Mouse (Mus musculus) thymus, postnatal 36 days (tissue): Measurements from ENCODE around the gene Sh3pxd2a.

Experiments
- DNase-seq, 2 experiments: peaks; one replicate each; pipeline ENCODE4 v3.0.0; 2022; ENCODE audit warnings: mixed read lengths in 2 of 2

Gene Sh3pxd2a

DNA sequence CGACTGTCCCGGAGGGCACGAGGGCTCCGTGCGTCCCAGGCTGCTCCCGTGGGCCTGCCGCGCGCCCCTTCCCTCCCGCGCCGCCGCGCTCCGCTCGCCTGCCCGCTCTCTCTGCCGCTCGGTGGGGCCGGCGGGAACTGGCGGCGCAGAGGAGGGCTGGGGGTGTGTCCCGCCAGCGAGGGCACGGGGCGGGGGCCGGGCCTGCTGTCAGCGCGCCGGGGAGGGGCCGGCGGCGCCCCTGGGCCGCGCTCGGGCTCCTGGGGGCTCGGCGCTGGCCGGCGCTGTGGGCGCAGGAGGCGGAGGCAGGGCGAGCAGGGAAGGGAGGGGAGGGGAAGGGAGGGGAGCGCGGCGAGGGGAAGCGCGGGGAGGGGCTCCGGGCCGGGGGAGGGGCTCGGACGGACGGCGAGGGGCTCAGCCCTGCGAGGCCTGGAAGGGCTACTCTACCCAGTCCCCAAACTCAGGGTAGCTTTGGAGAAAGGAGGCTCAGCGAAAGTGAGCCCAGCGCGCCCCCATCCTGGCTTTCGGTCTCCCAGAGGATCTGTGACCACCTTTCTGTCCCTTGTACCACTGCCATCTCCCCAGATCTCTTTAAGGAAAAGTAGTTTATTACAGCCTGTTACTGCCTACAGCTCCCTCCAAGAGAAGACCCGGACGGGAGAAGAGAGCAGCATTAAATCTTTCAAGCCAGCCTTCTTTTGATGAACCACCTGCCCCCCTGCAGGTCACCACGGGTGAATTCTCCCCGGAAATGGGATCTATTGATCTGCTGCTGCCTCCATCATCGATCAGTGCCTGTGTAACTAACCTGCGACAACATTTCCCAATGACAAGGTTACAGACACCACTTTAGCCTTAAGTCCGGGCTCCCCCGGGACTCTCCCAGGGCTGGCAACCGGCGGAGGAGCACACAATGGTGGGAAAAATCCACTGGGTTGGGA, at the start of gene Sh3pxd2a:
Gene Sh3pxd2a (minus strand): TSS at position 98 of the 938 bp plus-strand sequence.
- DNase-seq = peak in 1 of 2 experiments; percentile 77

DNA sequence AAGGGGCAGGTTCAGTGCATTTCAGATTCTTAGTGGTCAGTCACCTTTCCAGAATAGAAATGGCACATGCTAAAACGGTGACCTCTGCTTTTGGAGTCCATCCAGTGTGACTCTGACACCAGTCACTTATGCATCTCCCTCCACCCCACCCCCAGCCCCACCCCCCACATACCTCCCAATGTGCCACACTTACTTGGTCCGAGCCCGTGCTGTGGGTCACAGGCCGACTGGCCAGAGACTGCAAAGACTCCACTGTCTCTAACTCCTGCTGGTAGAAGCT, 49.4 kb upstream of the Sh3pxd2a start:
- DNase-seq = no peak

DNA sequence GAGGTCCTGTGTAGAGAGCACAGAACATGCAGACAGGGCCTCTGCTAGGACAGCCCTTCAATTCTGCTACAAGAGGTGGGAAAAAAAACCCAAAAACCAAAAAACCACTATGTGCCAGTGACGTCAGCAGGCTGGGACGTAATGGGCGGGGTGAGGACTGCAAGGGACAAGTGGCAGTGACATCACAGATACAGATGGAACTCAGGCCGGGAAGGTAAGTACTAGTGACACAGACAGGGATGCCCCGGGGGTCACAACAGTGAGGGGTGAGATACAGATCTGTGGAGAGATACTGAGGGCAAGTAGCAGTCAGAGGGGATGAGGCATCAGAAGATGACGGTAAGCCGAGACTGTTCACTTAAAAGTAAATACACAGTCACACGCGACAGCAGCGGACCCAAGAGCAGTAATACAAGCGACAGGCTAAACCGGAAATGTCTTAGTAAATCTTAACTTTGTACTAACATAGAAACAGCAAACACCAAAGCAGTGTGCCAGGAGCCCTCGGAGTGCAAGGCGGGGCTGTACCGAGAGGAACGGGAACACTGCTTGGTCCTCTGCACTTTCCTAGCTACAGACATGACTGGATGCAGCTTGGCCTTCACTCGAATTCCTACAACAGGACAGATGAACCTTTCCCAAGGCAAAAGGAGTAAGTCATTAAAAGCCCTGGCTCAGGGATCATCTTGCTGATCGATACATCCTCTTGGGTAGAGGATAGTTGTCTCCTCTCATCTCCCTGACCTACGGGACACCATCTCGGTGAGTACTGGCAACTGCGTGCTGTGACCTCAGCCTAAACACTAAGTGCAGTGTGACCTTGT, 48.8 kb upstream of the Sh3pxd2a start:
- DNase-seq = no peak

DNA sequence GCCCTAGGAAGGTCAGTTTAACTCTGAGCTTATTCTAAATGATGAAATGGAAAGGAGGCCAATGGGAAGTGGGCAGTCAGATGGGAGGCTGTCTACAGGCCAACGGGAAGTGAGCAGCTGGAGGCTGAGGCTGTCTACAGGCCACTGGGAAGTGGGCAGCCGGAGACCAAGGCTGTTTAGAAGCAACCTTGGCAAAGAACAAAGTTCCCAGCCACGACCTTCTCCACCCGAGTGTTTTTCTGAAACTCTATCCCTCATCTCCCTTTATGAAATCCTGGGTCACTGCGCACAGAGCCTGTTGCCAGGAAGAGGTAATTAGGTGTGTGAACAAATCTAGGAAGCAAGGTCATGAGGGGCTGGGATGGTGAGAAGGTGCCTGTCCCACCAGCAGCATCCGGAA, 47.8 kb upstream of the Sh3pxd2a start:
- no peak for DNase-seq

DNA sequence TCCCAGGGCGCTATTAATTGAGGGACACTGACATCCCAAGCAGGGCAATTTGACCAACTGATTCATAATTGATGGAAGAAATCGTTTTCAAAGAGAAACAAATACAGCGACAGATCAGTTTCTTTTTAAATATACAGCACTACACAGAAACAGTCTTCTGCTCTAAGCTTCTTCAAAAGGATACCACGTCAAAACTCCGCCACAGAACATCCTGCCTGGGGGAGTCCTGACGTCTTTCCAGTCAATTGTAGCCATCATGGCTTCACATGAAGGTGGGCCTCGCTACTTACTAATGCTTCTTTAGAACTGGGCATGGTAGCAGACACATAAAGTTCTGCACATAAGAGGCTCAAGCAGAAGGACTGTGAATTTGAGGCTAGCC, 47.1 kb upstream of the Sh3pxd2a start:
- peak in 1 of 2 experiments; percentile 45 for DNase-seq

DNA sequence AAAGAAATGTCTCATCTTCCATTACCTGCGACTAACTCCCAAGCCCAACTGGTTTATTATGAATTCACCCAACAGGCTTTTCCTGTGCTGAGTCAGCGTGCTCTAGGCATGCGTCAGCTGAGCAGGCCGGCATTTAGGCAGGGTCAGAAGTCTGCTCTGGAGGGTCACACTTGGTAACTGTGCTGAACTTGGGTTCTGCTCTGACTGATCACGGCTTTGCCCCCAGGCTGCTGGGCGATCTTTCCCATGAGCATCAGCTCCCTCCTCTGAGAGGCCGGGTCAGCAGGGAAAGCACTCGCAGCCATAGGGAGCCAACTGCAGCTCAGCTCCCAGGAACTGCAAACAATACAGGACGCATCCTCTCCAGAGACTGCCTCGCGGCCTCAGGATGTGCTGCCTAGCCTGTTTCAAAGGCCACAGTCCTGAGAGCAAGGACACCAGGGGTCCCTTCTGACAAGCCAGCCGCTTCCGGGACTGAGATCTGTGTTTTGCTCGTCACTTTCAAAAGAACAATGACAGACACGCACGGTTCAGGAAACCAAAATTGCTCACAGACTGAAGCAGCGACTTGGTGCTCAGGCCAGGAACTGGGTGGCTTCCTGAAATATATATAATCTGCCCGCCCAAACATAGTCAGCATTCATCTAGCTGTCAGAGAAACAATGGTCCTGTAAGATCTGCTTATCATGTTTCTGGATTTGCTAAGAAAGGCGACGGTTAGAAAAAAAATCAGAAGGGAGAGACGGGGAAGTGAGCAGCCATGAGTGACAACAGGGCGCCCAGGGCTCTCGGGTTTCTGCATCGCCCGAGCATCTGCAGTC, 46.5 kb upstream of the Sh3pxd2a start:
- DNase-seq = peak; percentile 54 to 68

DNA sequence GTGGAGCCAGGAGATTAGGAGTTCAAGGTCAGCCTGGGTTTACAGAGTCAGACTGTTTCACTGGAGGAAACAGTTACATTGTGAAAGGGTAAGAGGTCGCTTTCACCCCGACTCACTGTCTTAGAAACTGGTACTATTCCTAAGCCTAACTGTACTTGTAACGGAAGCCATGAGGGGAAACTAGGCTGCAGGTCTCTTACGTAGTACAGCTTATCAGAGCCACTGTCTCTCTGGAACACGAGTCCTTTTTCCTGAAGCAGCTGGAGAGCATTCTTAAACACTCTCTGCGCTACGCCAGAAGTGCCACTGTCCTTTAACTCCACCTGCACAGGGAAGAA, 45.9 kb upstream of the Sh3pxd2a start:
- no peak for DNase-seq

DNA sequence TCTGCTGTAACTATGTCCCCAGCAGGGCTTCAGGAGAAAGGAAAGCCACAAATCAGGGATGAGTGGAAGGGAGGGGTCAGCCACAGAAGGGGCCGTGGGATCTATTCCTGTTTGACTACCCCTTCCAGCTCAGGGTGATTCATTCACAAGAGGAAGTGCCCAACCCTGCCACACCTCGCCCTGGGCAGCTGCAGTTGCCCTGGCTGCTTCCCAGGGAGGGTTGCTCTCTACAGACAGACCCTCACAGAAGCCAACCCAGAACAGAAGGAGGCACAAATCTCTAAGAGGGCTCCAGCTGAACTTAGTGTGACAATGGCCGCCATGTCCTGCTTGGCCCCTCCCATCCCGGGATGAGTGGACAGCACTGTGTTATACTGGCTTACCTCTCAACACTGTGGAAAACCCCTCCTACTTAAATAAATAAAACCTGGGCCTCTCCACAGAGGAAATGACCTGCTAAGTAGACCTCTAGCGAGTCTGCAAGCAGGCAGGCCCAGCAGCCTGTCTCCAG, 44.6 kb upstream of the Sh3pxd2a start:
- DNase-seq = no peak

DNA sequence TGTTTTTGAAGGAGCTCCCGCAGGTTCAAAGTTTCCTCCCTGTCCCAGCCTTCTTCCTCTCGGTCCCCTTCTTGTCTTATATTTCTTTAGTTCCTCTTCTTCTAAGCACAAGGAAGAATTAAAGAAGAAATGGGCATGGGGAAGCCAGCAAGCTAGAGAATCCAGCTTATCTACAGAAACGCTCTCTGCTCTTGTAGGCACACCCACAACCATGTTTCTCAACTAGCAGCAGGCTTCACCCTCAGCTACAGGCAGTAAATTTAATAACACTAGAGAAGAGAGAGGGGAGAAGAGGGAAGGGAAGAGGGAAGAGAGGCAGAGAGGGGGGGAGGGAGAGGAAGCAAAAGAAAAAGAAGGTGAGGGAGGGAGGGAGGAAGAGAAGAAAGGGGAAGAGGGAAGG, 44.0 kb upstream of the Sh3pxd2a start:
- DNase-seq = no peak

DNA sequence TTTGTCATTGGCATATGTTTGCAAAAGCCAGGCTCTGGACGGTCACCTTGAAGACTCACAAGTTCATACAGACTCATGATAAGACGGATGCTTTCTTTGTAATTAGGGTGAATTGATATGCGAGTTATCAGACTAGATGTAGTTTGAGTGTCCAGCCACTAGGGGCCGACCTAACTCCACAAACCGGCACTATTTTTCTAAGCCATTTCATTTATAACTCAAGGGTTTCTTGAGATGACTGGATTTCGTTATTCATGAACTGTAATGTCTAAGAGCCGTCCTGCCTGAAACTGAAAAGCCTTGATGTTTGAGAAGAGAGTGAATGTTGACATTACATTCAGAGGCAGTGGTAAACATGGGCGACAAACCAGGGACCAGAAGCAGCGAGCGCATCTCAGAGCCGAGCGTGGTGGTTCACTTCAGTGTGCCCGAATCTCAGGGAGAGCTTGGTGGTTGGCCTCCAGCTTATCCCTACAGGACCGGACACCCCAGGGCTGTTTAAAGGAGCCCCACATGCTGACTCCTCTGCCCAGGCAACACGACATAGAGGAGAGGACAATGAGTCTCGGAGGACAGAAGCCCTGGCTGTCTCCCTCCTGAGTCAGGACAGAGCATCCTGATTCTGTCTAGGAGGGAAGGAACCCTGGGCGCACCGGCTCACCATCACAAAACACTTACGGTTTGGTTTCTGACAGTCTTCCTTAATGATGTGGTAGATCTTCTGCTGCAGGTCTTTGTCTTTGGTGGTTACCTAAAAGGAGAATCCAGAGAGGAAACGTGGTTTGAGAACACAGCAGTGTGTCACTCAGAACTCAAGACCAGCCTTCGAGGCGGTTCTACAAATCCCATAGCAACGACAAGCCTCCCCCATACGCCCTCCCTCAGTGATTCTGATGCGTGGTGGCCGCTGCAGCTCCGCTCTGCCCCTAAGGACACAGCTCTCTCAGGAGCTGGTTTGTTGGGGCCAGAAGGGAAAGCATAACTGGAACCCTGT, 43.2 kb upstream of the Sh3pxd2a start:
- peak; percentile 62 to 73 for DNase-seq

DNA sequence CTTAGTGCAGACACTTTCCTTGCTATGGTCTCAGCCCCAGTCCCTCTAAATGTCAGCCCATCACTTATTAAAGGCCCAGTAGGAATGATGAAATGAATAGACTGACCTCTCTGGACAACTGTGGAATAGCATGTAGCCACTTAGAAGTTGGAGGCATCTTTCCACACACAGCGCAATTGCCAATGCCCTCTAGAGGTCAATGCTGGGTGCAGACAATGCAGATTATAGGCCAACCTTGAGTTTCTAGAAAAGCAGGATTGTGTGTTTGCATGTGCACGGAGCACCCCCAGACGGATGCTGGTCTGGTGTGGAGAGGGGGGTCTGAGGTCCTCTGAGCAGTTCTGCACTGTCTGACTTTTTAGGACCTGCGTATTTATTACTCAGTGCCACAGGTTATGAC, 39.4 kb upstream of the Sh3pxd2a start:
- DNase-seq = no peak

DNA sequence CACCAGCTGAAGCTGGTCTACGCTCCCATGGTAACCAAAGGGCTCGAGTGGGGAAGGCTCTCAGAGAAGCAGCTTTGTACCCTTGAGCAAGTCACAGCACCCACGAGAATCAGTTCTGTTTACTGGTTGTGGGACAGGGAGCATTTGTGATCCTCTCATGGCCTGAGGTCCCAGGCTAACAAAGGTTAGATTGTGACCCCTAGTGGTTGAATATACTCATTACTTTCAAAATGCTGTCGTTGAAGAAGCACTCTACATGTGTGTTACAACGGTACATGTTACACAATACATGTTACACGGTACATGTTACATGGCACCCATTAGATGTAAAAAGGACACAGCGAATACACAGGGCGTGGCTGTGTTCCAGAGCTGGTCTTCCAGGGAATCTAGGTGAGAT, 38.4 kb upstream of the Sh3pxd2a start:
- DNase-seq = no peak

DNA sequence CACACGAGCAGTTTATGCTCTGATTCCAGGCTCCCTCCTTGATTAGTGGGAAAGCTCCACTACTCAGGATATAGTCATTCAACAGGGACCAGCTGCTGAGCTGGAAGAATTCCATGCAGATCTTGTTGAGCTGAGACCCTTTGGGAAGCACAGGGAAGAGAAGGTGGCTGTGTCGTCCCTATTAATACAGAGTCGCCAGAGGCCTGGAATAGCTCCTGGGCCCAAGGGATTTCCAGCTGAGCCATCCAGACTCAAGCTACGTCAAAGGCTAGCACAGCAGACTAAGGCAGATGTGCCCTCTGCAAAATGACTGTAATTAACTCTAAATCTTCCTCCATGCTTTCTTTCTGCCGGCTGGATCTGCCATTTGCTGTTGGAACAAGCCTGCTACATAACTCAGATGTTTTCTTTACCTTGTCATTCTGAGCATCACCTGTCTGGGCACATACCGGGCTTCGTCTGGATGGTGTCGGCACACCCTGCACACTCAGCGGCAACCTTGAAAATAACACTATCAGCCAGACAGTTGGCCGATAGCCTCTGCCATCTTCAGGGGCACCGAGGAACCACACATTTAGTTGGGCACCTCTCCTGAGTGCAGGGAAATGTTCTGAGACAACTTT, 36.3 kb upstream of the Sh3pxd2a start:
- no peak for DNase-seq

DNA sequence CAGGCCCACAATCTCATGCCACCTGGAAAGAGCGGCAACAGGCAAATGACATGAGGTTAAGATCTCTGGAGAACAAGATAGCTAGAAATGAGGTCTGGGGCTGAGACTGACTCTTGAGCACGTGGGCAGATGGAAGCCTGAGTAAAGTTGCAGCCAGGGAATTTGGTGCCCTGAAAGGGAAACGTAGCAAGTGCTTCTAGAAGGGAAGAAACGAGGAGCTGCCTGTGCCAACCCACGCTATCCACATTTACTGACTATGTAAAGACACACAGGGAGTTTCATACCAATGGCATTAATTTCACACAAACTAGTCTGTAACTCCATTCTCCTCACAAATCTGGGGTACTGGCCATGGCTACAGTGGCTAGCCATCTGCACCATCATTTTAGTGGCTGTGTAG, 35.6 kb upstream of the Sh3pxd2a start:
- DNase-seq = no peak

DNA sequence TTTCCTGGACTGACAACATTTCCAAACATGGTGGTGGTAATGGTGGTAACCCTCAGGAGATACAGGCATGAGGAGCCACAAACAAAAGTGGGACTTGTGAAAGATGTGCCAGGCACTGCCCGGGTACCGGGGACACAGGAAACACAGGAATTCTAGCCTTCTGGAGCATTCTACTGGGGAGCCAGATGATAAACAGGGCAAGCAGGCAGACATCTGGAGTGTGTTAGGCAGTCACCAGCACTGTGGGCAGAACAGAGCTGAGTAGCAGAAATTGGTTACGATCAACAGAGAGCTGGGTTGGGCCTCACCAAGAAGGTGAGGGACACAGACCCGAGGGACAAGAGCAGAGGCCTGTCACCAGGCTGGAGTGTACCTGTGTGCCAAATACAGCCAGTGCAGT, 34.7 kb upstream of the Sh3pxd2a start:
- no peak for DNase-seq

DNA sequence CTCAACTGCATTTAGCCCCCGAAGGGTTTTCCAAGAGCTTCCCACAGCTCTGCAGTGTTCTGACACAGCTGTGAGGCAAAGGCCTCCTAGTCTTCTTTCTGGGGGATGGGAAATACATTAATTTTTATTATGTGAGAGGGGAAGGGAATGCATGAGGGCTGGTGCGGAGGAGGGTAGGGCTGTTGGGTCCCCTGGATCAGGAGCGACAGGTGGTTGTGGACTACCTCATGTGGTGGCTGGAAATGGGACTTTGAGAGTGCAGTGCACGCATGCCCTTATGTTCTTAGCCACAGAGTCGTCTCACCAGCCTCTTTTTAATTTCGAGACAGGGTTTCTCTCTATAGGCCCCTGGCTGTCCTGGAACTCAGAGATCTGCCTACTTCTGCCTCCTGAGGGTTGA, 33.5 kb upstream of the Sh3pxd2a start:
- DNase-seq = no peak

DNA sequence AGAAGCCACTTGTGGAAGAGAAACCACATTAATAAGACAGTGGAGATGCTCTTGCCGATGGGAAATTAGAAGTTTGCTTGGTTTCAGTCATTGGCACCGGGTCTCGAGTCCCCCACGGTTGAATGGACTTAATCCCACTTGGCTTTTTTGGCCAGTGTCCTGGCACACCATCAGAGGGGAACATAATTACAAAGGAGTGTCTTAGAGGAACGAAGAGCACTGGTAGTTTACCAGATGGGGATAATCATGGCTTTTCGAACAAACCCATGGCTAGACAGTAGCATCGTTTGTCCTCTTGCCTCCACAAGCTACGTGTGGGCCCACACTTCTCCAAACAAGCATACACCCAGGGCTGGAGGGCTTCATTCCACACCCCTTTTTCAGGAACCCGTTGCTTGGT, 33.1 kb upstream of the Sh3pxd2a start:
- no peak for DNase-seq

DNA sequence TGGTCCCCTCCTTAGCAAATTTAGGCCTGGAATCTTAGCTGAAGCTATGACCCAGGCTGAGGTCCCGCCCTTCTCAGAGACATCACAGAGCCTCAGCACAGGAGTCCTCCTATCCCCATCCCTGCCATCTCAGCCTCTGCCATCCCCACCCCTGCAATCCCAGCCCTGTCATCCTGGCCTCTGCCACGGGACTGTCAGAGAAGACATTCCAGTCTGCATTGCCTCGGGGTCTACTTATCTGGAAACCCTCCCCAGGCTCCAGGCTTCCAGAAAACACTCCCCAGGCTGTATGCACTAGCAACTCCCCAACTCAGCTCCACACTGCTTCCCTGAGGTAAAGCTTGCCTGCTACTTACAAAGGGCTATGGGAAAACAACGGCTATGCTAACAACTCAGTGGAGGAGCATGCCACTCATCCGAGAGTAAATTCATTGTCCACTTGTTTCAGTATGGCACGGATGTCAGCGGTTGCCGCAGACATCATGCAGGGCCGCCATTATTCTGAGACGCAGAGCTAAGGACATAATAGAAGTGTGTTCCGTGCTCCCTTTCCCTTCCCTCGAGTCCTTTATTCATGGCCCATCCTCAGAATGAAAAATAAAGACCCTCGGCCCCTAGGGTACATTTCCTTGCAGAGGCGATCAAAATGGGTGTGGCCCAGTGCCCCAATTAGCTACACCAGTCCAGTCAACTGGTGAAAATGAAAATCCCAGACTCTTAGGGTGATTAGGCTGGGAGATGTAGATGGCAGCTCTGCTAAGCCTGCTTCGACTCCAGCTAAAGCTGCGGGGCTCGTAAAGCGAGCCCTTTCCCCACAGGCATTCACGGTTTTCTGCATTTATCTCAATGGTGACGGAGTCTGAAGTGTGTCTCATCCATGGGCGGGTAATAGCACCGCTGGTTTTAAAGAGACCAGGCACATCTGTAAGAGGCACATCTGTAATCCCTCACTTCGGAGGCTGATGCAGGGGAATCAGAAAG, 29.1 kb upstream of the Sh3pxd2a start:
- DNase-seq = no peak

DNA sequence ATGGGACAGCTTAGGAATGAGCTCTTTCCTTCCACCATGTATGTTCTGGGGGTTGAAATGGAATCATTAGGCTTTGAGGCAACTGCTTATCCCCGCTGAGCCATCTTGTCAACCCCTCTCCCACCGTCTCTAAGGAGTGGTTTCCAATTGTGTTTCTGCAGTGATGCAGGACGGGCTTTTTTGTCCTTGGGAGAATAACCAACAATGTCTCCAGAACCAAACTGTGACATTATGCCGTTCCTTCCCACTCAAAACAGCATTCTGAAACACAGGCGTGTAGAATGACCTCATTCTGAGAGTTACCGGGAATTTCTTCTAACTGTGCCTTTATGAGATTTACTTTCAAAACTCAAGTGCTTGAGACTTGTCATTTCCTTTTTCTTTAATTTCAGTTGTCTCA, 28.2 kb upstream of the Sh3pxd2a start:
- no peak for DNase-seq

DNA sequence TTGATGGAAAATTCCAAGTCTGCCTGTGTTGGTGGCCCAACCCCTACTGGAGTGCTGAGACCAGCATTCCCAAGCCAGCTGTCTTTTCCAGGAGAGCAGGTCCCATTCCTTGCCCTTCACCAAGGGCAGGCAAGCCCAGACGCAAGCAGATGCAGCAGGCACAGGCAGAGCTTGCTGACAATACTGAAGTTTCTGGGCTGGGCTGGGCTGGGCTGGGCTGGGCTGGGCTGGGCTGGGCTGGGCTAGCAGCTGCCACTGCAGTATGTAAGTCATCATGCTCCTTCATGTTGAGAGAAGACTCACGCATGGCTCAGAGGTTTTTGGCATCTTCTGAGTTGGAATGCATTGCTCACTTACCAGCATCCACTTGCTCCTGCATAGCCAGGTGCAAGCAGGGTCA, 27.7 kb upstream of the Sh3pxd2a start:
- no peak for DNase-seq
